Mouse (Mus musculus) lung, postnatal 0 days (tissue): ENCODE data around the gene Tab2.

Source experiments
- CTCF ChIP-seq: IDR thresholded peaks from 2 replicates; pipeline ENCODE4 v1.5.1; 2016; ENCODE audit warnings: antibody characterized with exemption, mild to moderate bottlenecking
- EP300 ChIP-seq: IDR thresholded peaks from 2 replicates; pipeline ENCODE4 v1.6.1; 2016; ENCODE audit warnings: antibody characterized with exemption, mild to moderate bottlenecking, control low read depth

DNA sequence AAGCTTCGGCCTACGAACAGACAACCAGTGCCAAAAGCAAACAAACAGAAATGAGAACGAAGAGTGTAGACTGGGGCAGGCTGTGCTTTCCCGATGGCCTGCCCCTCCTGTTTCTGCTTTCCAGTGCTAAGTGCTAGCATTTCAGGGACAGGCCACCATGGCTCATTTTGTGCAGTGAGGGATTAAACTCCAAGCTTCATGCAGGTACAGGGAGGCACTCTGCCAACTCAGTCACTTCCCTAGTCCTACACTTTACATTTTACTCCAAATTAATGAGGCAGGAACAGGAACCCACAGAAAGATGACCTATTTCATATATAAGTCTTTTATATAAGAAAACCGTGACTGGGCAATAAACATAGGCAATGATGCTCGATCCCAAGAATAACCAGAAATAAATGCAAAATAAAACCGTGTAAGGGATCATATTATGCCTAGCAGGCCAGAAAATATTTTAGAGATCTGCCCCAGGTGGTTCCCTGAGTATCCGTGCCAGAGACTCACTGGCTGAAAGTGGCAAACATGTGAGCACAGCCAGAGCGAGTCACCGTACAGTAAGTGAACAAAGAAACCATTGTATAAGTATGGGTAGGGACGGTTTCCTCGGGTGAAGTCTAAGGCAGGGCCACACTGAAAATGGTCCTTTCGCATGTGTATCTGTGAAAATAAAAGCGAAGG lies 94.6 kb downstream of the Tab2 start:
- TF ChIP-seq CTCF (no peak), EP300 (no peak)
